Mouse (Mus musculus) mouse embryonic stem cell (cell line): ENCODE measurements around the gene Pim2.

Source experiments
- in situ Hi-C, 2 experiments: fragments of 300-500 bp; cut with MboI; formaldehyde crosslinking; loops; 1 replicate in 1 of 2; 3 replicates in 1 of 2; pipeline ENCODE4 v1.14.3; 2019 to 2020; ENCODE audit warnings: low sequenced_read_pairs in 2 of 2, low pct_unique_long_range_greater_than_20kb in 1 of 2, mixed read lengths in 1 of 2; ENCODE audit not compliant: unreplicated experiment in 1 of 2

Pim2 gene

DNA sequence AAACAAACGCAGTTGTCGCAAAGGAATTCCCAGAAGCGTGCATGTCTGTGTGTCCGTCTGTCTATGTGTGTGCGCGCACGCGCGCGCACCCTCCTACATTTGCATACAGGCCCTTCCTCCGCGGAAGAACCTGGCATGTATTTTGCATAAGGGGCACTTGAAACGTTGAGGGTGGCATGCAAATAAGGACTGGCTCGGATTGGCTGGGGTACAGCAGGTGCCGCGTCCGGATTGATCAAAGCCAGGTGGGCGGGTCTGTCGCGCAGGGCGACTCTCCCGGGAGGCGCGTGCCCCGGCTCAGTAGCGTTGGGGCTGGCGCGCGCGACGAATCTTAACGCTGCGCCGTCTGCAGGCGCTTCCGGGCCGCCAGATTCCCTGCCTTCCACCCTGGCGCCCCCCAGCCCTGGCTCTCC is at the start of gene Pim2:
Gene Pim2, plus strand, starts transcription at position 256 of the 413 bp plus-strand sequence.
- in situ Hi-C loops = no loop called here

DNA sequence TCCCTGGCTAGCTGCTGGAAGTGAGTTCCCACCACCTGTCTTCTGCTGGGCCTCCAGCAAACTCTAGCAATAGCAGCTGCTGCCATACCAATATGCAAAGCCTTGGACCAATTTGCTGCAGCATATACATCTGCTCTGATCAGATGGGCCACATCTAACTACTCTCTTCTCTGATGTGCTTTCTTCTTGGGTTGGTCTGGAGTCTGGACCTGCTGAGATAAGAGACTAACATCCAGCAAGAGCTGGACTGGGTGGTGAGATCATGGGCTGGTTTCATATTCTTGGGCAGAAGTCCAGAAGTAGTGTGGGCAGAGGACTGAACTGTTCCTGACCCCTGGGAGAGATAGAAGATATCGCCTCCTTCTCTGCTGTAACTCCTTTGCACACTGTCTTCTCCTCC is 40.9 kb upstream of the Pim2 start:
- in situ Hi-C loops = no loop called here

DNA sequence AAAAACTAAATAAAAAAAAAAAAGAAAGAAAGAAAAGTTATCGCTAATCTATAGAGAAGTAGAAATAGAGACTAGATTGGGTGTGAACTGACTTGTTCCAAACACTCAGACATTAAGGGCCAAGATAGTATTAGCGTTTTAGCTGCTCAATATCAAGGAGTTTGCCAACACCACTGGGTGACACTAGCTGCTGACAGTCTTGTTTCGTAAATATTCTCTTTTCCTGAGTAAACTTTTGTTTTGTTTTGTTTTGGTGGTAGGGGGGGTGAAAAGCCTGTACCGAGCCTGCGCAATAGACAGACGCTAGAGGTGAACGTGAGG is 37.3 kb upstream of the Pim2 start:
- in situ Hi-C loops = no loop called here

DNA sequence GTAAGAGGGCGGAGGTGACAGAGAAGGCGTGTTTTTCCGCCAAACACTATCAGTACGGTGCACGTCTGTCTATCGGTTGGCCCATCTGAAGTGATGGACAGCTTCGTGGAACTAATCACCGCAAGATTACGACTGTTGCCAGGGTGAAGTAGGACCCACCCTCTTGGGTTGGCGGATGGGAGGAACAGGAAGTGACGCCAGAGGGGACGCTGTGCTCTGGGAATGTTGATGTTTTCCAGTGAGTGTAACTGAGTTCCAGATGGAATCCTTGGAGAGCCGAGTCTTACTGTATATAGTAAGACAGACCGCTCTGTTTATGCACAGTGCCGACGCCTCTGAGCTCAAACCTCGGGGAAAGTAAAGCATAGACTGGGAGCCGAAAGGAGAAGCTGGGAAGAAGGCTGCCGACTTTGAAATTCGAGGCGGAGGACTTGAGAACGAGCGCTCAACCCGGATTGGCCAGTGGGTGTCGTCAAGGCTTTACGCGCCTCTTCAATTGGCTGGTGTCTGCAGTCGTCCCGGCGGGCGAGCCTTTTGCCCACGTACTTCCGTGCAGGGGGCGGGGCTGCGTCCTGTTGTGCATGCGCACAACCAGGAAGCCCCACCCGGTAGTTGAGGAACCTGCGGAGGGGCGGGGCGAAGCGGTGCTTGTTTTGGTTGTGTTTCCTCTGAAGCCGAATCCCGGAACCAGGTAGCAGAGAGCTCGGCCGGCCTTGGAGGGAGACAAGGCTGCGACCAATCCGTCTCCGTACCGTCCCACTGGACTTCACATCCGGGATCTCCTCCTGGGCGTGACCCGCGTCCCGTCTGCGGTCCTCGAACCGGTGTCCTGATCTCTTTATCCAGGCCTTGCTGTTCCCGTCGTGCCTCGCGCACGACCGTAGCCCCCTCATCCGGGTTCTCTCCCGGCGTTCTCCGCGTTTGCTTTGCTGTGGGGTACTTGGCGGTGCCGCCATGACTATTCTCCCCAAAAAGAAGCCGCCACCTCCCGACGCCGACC is 36.6 kb upstream of the Pim2 start, which contains the start of gene Otud5:
Gene Otud5, plus strand, starts transcription at position 202 of the 1,000 bp plus-strand sequence.
- in situ Hi-C loops = no loop called here

DNA sequence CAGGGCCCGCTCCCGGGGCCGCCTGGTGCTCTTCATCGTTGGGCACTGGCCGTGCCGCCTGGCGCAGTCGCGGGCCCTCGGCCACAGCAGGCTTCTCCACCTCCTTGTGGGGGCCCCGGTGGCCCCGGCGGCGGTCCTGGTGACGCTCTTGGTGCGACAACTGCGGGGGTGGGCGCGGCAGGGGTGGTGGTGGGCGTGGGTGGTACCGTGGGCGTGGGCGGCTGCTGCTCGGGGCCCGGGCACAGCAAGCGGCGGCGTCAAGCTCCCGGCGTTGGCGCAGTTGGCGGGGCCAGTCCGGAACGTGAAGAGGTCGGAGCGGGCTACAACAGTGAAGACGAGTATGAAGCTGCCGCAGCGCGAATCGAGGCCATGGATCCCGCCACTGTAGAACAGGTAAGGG is 35.7 kb upstream of the Pim2 start:
- in situ Hi-C loops = no loop called here

DNA sequence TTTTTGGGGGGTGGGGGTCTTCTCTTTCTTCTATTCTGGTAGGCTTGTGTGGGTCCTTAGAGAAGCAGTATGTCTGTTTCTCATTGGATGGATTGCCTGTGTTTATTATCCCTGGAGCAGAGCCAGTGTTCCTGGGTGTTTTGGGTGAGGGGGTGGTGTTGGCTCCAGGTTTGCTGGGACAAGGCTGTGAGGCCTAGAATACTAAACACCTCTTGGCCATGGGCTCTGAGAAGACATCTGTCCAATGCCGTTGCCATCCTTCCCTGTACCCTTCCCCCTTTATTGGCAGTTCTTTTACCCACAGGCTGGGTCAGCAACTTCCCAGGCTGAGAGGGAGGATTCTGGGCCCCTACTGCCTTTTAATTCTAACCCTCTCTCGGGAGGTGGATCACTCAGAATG is 30.2 kb upstream of the Pim2 start:
- in situ Hi-C loops = no loop called here

DNA sequence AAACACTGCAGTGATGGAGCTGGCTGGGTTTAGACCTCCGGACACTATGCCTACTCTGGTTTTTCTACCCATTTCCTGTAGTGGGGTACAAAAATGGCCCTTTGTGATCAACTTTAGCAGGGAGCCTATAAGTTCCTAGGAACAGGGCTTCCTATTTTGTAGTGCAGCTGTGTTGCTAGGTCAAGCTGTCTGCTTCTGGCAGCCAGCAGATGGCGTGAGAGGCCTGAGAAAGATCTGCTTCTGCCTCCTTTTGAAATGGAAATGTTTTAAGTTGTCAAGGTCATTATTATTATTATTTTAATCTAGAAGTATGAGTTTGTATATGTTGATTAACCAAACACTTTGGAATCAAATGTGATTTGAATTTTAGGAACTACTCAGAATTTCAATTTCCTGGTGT is 23.5 kb upstream of the Pim2 start:
- in situ Hi-C loops = no loop called here

DNA sequence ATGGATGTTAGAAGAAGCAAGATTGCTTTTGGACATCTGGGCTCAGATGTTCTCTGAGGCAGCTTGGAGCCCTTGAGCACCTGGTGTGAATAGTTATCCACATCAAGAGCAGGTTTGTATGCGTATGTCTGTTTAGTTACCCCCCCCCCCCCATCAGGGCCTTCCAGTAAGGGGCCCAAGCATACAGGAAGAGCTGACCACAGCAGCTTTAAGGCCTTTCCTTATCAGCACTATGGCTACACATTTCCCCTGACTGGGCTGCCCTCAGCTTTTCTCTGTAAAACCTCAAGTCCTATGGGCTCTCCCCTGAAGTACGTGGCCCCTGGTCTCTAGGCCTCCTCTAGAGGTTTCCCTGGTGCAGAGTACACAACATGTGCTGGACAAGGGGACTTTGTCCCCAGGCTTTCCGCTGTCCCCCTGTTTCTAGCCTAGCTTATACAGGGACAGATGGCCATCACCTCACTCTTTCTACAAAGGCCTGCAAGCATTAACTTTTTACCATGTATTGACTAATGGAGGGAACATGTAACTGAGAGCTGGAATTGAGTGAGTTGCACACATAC is 18.8 kb upstream of the Pim2 start:
- in situ Hi-C loops = no loop called here

DNA sequence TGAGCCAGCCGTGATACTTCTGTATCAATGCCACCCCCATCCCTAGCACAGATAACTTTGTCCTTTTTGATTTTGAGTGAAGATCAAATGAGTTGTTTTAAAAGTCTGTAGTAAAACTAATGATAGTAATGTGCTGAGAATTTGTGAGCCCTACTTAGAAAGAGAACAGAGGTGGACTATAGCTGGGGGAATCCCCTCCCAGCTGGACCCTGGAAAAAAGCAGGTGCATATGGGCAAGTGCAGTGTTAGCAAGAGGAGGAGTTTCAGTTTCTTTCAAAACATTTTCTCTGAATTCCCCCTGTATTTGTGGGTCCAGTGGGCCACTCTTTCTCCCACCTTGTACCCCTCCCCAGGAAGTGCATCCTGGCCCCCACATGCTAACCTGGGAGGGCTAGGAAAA is 14.9 kb upstream of the Pim2 start:
- in situ Hi-C loops = no loop called here

DNA sequence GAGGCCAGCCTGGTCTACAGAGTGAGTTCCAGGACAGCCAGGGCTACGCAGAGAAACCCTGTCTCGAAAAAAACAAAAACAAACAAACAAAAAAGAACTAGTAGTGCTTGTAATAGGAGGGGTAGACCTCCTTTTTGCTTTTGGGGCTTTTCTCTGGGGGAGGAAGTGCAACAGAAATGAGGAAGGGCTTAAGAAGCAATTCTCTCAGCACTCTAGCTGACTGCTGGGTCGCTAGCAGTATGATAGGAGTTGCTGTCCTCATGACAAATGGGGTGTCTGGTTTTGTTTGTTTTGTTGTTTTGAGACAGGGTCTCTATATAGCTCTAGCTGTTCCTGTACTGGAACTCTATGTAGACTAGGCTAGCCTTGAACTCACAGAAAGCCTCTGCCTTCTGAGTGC is 13.5 kb upstream of the Pim2 start:
- in situ Hi-C loops = no loop called here

DNA sequence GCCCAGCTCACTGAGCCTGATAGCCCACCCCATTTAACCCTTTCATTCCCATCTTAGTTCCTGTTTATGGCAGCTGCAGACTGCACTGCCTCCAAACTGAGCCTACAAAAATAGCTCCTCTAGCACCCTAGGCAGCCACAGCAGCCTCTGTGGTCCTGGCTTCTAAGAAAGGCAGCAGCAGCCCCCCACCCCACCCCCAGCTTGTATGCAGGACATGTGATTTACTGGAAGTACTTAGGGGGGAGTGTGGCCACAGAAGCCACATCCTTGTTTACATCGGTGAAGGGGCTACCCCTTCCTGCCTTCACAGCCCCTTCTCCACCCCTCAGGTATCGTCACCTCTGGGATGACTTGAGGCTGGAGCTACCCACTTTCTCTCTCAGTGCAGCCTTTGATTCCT is 12.7 kb upstream of the Pim2 start:
- in situ Hi-C loops = no loop called here

DNA sequence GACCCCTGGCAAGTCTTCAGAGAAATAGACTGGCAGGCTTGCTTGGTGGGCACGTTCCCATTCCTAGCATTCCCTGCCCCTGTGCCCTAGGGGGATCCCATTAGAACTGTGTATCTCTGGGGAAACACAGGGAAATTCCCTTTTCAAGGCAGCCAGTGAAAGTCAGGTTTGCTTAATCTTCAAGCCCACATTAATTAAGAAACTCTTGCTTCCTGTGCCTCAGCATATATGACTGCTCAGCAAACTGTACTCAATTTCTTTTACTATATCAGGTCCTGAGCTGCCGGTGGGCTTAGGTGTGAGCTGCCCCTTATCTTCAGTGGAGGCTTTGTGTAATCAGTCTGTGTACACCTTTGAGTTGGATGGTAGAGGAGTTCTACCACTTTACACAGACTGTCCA is 12.3 kb upstream of the Pim2 start:
- in situ Hi-C loops = no loop called here

DNA sequence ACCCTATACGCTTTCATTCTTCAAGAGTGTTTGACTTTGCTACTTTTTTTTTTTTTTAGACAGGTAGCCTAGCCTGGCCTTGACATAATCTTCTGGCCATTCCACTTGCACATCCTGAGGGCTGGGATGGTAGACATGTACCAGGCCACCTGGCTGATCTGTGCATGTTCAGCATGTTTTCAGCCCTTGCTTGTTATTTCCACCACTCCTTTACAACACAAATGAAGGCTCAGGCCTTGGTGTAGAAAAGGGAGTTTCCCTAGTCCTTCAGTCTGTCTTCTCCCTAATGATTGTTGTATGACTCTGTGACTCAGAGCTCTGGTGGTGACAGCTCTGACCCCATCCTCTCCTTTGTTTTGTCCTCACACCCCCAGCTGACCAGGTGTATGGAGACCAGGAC is 10.9 kb upstream of the Pim2 start:
- in situ Hi-C loops = no loop called here

DNA sequence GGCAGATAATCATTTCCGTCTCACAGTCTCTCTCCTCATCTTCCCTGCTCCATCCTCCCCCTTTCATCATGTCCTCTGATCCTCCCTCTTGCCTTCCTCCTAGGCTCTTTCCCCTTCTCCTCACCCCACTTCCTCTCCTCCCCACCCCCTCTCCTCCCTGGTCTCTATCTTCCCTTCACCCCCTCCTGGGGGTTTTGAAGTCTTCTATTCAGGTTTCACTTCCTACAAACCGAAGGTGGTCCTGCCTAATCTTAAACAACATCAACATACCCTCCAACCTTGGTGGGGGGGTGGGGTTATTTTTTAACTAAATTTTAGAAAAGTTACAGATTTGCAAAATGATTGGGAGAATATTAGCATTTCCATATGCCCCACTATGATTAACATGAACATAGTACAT is 9.6 kb upstream of the Pim2 start:
- in situ Hi-C loops = no loop called here

DNA sequence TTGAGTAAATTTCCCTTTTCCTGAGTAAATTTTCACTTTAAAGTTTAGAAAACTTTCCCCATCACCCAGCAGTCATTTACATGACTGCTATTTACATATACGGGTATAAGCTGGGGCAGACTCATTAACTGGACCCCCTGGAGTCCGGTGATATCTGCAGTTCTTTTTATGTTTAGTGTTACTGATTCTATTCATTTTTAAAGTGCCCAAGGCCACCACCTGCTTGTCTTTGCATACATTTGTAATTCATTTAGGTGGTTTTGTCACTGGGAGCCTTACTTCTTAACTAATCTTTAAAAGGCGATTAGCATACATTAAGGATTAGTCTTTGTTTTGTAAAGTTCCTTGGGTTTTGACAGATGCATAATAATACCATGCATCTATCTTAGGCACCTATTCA is 8.2 kb upstream of the Pim2 start:
- in situ Hi-C loops = no loop called here

DNA sequence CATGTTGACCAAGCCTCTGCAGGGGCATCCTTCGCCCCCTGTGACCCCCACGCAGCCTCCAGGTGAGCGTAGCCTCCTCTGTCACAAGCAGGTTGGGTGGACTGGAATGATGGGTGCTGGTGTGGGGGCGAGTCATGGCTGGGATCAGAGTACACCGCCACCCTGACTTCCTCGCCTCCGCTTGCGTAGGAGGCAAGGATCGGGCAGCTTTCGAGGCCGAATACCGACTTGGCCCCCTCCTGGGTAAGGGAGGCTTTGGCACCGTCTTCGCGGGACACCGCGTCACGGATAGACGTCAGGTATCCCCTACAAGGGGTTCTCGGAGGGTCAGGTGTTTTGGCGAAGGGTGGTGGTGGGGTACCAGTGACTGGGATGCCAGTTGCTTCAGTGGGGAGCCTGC is 433 bp downstream of the Pim2 start:
- in situ Hi-C loops = no loop called here

DNA sequence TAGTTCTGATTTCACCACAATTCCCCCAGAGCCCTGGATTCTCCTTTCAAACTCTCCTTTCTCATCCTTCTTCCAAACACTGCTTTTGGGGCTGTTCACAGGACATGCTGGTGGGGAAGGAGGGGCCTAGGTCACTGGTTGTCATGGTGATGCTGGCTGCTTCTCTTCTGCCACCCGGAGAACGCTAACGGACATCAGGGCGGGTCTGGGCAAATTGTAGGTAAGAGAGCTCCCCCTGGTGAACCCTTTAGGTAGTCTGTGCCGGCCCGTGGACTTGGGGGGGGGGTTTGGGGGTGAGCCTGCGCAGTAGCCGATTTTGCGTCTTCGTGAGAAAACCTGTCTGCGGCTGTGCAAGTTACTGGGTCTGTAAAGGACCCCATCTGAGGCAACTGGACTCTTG is 1.8 kb downstream of the Pim2 start:
- in situ Hi-C loops = no loop called here

DNA sequence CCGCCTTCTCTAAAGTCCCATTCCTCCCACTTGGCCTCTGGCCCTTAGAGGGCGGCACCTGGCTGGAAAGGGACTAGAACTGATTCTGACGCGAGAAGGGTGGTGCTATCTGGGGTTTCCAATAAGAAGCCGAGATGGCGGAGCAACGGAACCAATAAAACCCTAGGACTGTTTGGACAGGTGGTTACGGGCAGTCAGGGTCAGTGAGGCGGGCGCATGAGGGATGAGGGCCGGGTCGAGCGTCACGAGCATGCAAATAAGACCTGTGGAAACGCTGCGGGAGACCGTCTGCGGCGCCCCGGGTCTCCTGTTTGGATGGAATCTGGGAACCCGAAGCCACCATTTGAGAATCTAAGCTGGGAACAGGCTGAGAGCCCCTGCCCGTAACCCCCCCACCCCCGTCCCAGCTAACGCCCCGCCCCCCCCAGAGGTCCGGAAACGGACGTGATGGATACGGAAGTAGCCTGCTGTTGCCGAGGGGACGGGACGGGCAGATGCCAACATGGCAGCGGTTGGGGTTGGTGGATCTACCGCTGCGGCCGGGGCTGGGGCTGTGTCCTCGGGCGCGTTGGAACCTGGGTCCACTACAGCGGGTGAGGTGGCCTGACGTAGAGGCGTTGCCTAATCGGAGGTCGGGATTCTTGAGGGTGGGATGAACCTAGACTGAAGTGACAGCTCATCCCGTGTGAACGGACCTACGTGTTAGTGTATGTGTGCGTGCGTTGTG is 5.9 kb downstream of the Pim2 start, which contains the start of gene Slc35a2:
Gene Slc35a2, plus strand, starts transcription at position 188 of the 727 bp plus-strand sequence.
- in situ Hi-C loops = no loop called here

DNA sequence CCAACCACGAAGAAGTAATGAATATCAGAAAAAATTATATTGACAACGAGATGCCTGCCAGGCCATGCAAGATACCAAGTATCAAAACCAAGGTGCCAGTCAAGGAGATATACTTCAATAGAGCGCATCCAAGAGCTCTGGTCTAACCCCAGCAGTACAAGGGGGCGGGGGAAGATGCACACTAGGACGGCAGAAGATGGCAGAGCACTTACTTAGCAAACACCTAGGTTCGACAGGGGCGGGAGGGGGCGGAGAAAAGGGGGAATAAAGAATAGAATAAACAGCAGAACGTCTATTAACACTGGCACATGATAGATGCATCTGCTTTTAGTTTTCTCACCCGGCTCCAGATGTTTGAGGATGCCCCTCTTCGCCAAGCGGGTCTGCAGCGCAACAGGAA is 20.1 kb downstream of the Pim2 start:
- in situ Hi-C loops = no loop called here
